Mouse (Mus musculus): ENCODE measurements around the gene Fgr. TPM values are rescaled to one million over a fixed set of nuclear protein-coding genes. Genes with fewer than 3 reads are reported as not detected.

The Fgr gene
- polyA plus RNA-seq, 1 experiment from 2014 or later: 0.19 TPM

GRCm38 (mm10) chr4:133027721-133028120, 53.8 kb downstream of the Fgr start:
- WGBS: 49% methylated on average over 10 of the region's 10 CpGs

GRCm38 (mm10) chr4:133028193-133028592, 54.3 kb downstream of the Fgr start:
- Histone ChIP-seq H3K27ac (ENCODE audit: poor library complexity, severe bottlenecking) (no peak overlapping the region), H3K4me1 (replicated peaks) (peaks cover 70% of the 10 kb centered on the region), H3K4me3 (no peak overlapping the region), H3K27me3 (replicated peaks) (no peaks in the 10 kb centered on the region), H3K9me3 (replicated peaks) (no peaks in the 10 kb centered on the region), H3K36me3 (peaks cover 22% of the 10 kb centered on the region), H3K4me2 (no peak overlapping the region), H3K9ac (no peak overlapping the region)
- WGBS: 64% methylated on average over 6 of the region's 6 CpGs
- no peak for ATAC-seq (ENCODE audit: insufficient number of reproducible peaks, low FRiP score)

More at GRCm38 (mm10) chr4:133027721-133028120, 53.8 kb downstream of the Fgr start:
- Histone ChIP-seq H3K27ac (ENCODE audit: poor library complexity, severe bottlenecking) (0 out of 2 replicates have a peak overlapping the region, but pooled peaks have one; percentile 3), H3K9ac (no peak overlapping the region), H3K4me3 (no peak overlapping the region), H3K9me3 (replicated peaks) (no peaks in the 10 kb centered on the region), H3K27me3 (replicated peaks) (no peaks in the 10 kb centered on the region), H3K4me1 (replicated peaks) (peaks cover 75% of the 10 kb centered on the region), H3K4me2 (no peak overlapping the region), H3K36me3 (peaks cover 22% of the 10 kb centered on the region)
- ATAC-seq (ENCODE audit: insufficient number of reproducible peaks, low FRiP score): no peak

- no peak for ATAC-seq (ENCODE audit: insufficient number of reproducible peaks, low FRiP score)
- no peak overlapping the region for H3K27ac ChIP-seq (ENCODE audit: poor library complexity, severe bottlenecking)
- H3K9ac ChIP-seq: no peak overlapping the region
- no peak overlapping the region for H3K4me3 ChIP-seq
- peaks cover 22% of the 10 kb centered on the region for H3K36me3 ChIP-seq
- H3K4me2 ChIP-seq: no peak overlapping the region
- 74% methylated on average over 6 of the region's 6 CpGs for WGBS
- H3K4me1 ChIP-seq (replicated peaks): peaks cover 63% of the 10 kb centered on the region
- H3K27me3 ChIP-seq (replicated peaks): no peaks in the 10 kb centered on the region
- no peaks in the 10 kb centered on the region for H3K9me3 ChIP-seq (replicated peaks)
Measured at GRCm38 (mm10) chr4:133028875-133029274, 55.0 kb downstream of the Fgr start.

GRCm38 (mm10) chr4:133032410-133033095, 58.7 kb downstream of the Fgr start:
- no peaks in the 10 kb centered on the region for H3K9me3 ChIP-seq (replicated peaks)
- H3K4me1 ChIP-seq (replicated peaks): peaks cover 60% of the 10 kb centered on the region
- H3K9ac ChIP-seq: no peak overlapping the region
- H3K36me3 ChIP-seq: peaks cover 17% of the 10 kb centered on the region
- no peaks in the 10 kb centered on the region for H3K27me3 ChIP-seq (replicated peaks)
- no peak overlapping the region for H3K27ac ChIP-seq (ENCODE audit: poor library complexity, severe bottlenecking)
- 87% methylated on average over 8 of the region's 8 CpGs for whole genome bisulfite sequencing
- no peak overlapping the region for H3K4me2 ChIP-seq
- H3K4me3 ChIP-seq: no peak overlapping the region
- ATAC-seq (ENCODE audit: insufficient number of reproducible peaks, low FRiP score): no peak

- Histone ChIP-seq H3K4me1 (replicated peaks) (peaks cover 60% of the 10 kb centered on the region), H3K4me2 (no peak overlapping the region), H3K9ac (peak overlapping the region; percentile 17; the same call in 1 of the 2 replicates), H3K27ac (ENCODE audit: poor library complexity, severe bottlenecking) (0 out of 2 replicates have a peak overlapping the region, but pooled peaks have one; percentile 20), H3K9me3 (replicated peaks) (no peaks in the 10 kb centered on the region), H3K36me3 (peaks cover 11% of the 10 kb centered on the region), H3K27me3 (replicated peaks) (no peaks in the 10 kb centered on the region), H3K4me3 (no peak overlapping the region)
- 57% methylated on average over 10 of the region's 10 CpGs for WGBS
- no peak for ATAC-seq (ENCODE audit: insufficient number of reproducible peaks, low FRiP score)
Measured at GRCm38 (mm10) chr4:133034478-133034877, 60.6 kb downstream of the Fgr start.

GRCm38 (mm10) chr4:133035446-133035845, 61.6 kb downstream of the Fgr start:
- WGBS: 69% methylated on average over 1 of the region's 1 CpGs
- ATAC-seq (ENCODE audit: insufficient number of reproducible peaks, low FRiP score): no peak
- no peak overlapping the region; the same call in 1 of the 2 replicates for H3K9ac ChIP-seq
- H3K27ac ChIP-seq (ENCODE audit: poor library complexity, severe bottlenecking): peak overlapping the region; percentile 55
- no peaks in the 10 kb centered on the region for H3K27me3 ChIP-seq (replicated peaks)
- H3K9me3 ChIP-seq (replicated peaks): no peaks in the 10 kb centered on the region
- peaks cover 11% of the 10 kb centered on the region for H3K36me3 ChIP-seq
- H3K4me2 ChIP-seq: 0 out of 2 replicates have a peak overlapping the region, but pooled peaks have one; percentile 3
- no peak overlapping the region for H3K4me3 ChIP-seq
- peaks cover 61% of the 10 kb centered on the region for H3K4me1 ChIP-seq (replicated peaks)

- peak overlapping the region; percentile 55; the same call in 1 of the 2 replicates for H3K27ac ChIP-seq (ENCODE audit: poor library complexity, severe bottlenecking)
- H3K4me1 ChIP-seq (replicated peaks): peaks cover 66% of the 10 kb centered on the region
- 78% methylated on average over 3 of the region's 3 CpGs for WGBS
Measured at GRCm38 (mm10) chr4:133035946-133036345, 62.1 kb downstream of the Fgr start.

GRCm38 (mm10) chr4:133037293-133037692, 63.4 kb downstream of the Fgr start:
- peak overlapping the region; percentile 100 for H3K4me2 ChIP-seq
- H3K27me3 ChIP-seq (replicated peaks): no peaks in the 10 kb centered on the region
- peak overlapping the region; percentile 92; the same call in 1 of the 2 replicates for H3K9ac ChIP-seq
- H3K36me3 ChIP-seq: no peaks in the 10 kb centered on the region; the same call in 1 of the 2 replicates
- H3K27ac ChIP-seq (ENCODE audit: poor library complexity, severe bottlenecking): peak overlapping the region; percentile 51; the same call in 1 of the 2 replicates
- peak overlapping the region; percentile 76 for H3K4me3 ChIP-seq
- no peak for ATAC-seq (ENCODE audit: insufficient number of reproducible peaks, low FRiP score)
- peaks cover 80% of the 10 kb centered on the region for H3K4me1 ChIP-seq (replicated peaks)
- 24% methylated on average over 9 of the region's 9 CpGs for WGBS
- no peaks in the 10 kb centered on the region for H3K9me3 ChIP-seq (replicated peaks)

More at GRCm38 (mm10) chr4:133035946-133036345, 62.1 kb downstream of the Fgr start:
- no peaks in the 10 kb centered on the region for H3K9me3 ChIP-seq (replicated peaks)
- H3K4me2 ChIP-seq: no peak overlapping the region
- no peak overlapping the region for H3K9ac ChIP-seq
- ATAC-seq (ENCODE audit: insufficient number of reproducible peaks, low FRiP score): no peak
- H3K4me3 ChIP-seq: no peak overlapping the region
- H3K27me3 ChIP-seq (replicated peaks): no peaks in the 10 kb centered on the region
- peaks cover 10% of the 10 kb centered on the region for H3K36me3 ChIP-seq

- WGBS: 31% methylated on average over 6 of the region's 6 CpGs
- Histone ChIP-seq H3K9ac (peak overlapping the region; percentile 92; the same call in 1 of the 2 replicates), H3K4me1 (replicated peaks) (peaks cover 85% of the 10 kb centered on the region), H3K9me3 (replicated peaks) (no peaks in the 10 kb centered on the region), H3K36me3 (no peaks in the 10 kb centered on the region), H3K4me2 (peak overlapping the region; percentile 100), H3K27ac (ENCODE audit: poor library complexity, severe bottlenecking) (peak overlapping the region; percentile 51; the same call in 1 of the 2 replicates), H3K27me3 (replicated peaks) (no peaks in the 10 kb centered on the region), H3K4me3 (peak overlapping the region; percentile 76)
- ATAC-seq (ENCODE audit: insufficient number of reproducible peaks, low FRiP score): no peak
Measured at GRCm38 (mm10) chr4:133037798-133038197, 63.9 kb downstream of the Fgr start.

- Histone ChIP-seq H3K9me3 (replicated peaks) (no peaks in the 10 kb centered on the region), H3K4me1 (replicated peaks) (peaks cover 93% of the 10 kb centered on the region), H3K27ac (ENCODE audit: poor library complexity, severe bottlenecking) (peak overlapping the region; percentile 95), H3K27me3 (replicated peaks) (no peaks in the 10 kb centered on the region), H3K4me2 (peak overlapping the region; percentile 100), H3K4me3 (peak overlapping the region; percentile 76), H3K9ac (peak overlapping the region; percentile 92), H3K36me3 (no peaks in the 10 kb centered on the region)
- ATAC-seq (ENCODE audit: insufficient number of reproducible peaks, low FRiP score): peak; percentile 54
- WGBS: under 1% methylated on average over 59 of the region's 76 CpGs
Measured at GRCm38 (mm10) chr4:133038521-133039115, 64.7 kb downstream of the Fgr start.

- under 1% methylated on average over 70 of the region's 77 CpGs for WGBS
- H3K4me1 ChIP-seq (replicated peaks): peaks cover 97% of the 10 kb centered on the region
- no peaks in the 10 kb centered on the region for H3K9me3 ChIP-seq (replicated peaks)
- no peaks in the 10 kb centered on the region for H3K27me3 ChIP-seq (replicated peaks)
- H3K4me3 ChIP-seq: peak overlapping the region; percentile 76
- no peaks in the 10 kb centered on the region for H3K36me3 ChIP-seq
- peak overlapping the region; percentile 92 for H3K9ac ChIP-seq
- H3K4me2 ChIP-seq: peak overlapping the region; percentile 100
- peak overlapping the region; percentile 95 for H3K27ac ChIP-seq (ENCODE audit: poor library complexity, severe bottlenecking)
- peak; percentile 34 for ATAC-seq (ENCODE audit: insufficient number of reproducible peaks, low FRiP score)
Measured at GRCm38 (mm10) chr4:133039116-133039819, 65.4 kb downstream of the Fgr start.

Data from heart, embryonic 12.5 days (tissue).